Mouse (Mus musculus) gonadal fat pad, adult 2 months (tissue): ENCODE results near the gene Cradd. TPM values are rescaled to one million over a fixed set of nuclear protein-coding genes. Genes with fewer than 3 reads are reported as not detected.
A peak's percentile ranks its signal among the peaks of the same experiment; 100 is the strongest.

ENCODE experiments used
- DNase-seq: peaks from one replicate; pipeline ENCODE4 v3.0.0-alpha.2; 2012; ENCODE audit warnings: low read depth
- polyA plus RNA-seq: library from polyadenylated mRNA; depleted of rRNA; stranded (reverse); fragments of >200 nt; gene quantifications from 2 replicates; pipeline ENCODE4 v1.2.3, GENCODE M21; 2012; rRNA removed

Gene Cradd
- polyA plus RNA-seq, result 17.1 and 21.3 TPM in 2 replicates

GRCm38 (mm10) chr10:95323393-95324277, at the start of gene Cradd:
Gene Cradd, minus strand, starts transcription at chr10:95324133.
- no peak for DNase-seq

GRCm38 (mm10) chr10:95373340-95373739, 49.4 kb upstream of the Cradd start:
- no peak for DNase-seq

- DNase-seq, result no peak
Measured at GRCm38 (mm10) chr10:95371942-95372341, 48.0 kb upstream of the Cradd start.

GRCm38 (mm10) chr10:95369190-95369589, 45.3 kb upstream of the Cradd start:
- DNase-seq, result no peak

GRCm38 (mm10) chr10:95368151-95368550, 44.2 kb upstream of the Cradd start:
- no peak for DNase-seq

GRCm38 (mm10) chr10:95367661-95368089, 43.7 kb upstream of the Cradd start:
- no peak for DNase-seq

GRCm38 (mm10) chr10:95367241-95367640, 43.3 kb upstream of the Cradd start:
- no peak for DNase-seq

GRCm38 (mm10) chr10:95362326-95362725, 38.4 kb upstream of the Cradd start:
- DNase-seq, result no peak

- DNase-seq, result peak; percentile 90
Measured at GRCm38 (mm10) chr10:95361260-95361841, 37.4 kb upstream of the Cradd start.

- no peak for DNase-seq
Measured at GRCm38 (mm10) chr10:95360048-95360447, 36.1 kb upstream of the Cradd start.

GRCm38 (mm10) chr10:95357721-95358120, 33.8 kb upstream of the Cradd start:
- DNase-seq, result no peak

- no peak for DNase-seq
Measured at GRCm38 (mm10) chr10:95356711-95357110, 32.8 kb upstream of the Cradd start.

GRCm38 (mm10) chr10:95355678-95356268, 31.8 kb upstream of the Cradd start:
- no peak for DNase-seq

GRCm38 (mm10) chr10:95354673-95355072, 30.7 kb upstream of the Cradd start:
- DNase-seq, result no peak

GRCm38 (mm10) chr10:95354047-95354446, 30.1 kb upstream of the Cradd start:
- DNase-seq, result no peak

GRCm38 (mm10) chr10:95348457-95348856, 24.5 kb upstream of the Cradd start:
- DNase-seq, result no peak

GRCm38 (mm10) chr10:95347776-95348175, 23.8 kb upstream of the Cradd start:
- no peak for DNase-seq

GRCm38 (mm10) chr10:95342833-95343590, 19.1 kb upstream of the Cradd start:
- no peak for DNase-seq

GRCm38 (mm10) chr10:95340676-95341075, 16.7 kb upstream of the Cradd start:
- no peak for DNase-seq

GRCm38 (mm10) chr10:95337589-95337988, 13.7 kb upstream of the Cradd start:
- DNase-seq, result no peak

- DNase-seq, result no peak
Measured at GRCm38 (mm10) chr10:95336781-95337544, 13.0 kb upstream of the Cradd start.
